Mouse (Mus musculus): ENCODE measurements around the gene Defb43.

DNA sequence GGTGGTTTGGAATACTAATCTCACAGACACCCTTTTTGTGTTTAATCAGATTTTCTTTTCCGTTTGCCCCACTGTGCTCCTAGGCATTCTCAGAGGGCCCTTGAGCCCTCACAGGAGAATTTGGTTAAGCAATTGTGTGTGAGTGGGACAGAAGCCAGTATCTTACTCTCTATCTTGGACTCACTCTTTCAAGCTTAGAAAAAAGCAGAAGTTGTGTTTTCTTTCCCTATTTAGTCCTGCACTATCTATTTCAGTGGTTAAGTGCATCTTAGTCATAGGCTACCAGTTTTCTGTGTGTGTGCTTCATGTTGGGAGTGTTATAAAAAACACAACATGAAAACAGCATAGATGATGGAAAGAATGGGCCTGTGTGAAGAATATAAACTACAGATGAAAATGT, 31.8 kb upstream of the Defb43 start:
- no peak for TF ChIP-seq EP300 (IDR thresholded peaks at IDR 0.05; ENCODE audit: insufficient read depth, low read depth, low read length)
- no peak for TF ChIP-seq CTCF (IDR thresholded peaks at IDR 0.05; ENCODE audit: low read depth, low read length)

Data from ES-Bruce4 (cell line).